Comparison of ENCODE assay signal across 8 mouse cellular contexts in the genomic region with DNA sequence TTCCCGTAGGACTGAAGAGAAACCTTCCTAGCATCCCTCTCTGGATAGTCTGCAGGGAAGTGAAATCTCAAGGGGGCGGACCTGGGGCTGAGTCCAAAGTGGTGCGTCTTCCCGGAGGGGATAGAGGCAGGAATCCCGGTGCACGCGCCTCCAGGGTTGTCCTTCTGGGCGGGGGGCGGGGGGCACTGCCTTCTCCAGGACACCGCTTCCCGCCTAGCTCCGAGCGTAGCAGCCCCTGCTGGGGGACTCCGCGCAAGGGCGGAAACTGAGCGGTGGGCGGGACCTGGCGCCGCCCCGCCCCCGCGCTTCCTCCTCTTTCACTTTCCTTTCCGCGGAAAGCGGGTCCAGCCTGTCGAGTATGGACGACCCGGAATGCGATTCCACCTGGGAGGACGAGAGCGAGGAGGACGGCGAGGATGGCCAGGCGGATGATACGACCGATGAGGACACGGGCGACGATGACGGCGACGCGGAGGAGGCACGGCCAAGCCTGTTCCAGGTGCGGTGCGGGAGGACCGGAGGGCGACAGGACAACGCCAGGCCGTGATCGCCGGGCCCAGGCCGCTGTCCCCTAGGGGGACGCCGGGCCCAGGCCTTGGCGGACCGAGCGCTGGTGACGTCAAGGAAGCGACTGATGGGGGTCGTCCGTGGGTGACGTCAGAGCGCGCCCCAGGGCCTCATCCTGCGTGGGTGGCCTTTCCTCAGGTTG. TPM values are rescaled to one million over a fixed set of nuclear protein-coding genes. Genes with fewer than 3 reads are reported as not detected.
A peak's percentile ranks its signal among the peaks of the same experiment; 100 is the strongest.
DNase-seq lines count a peak whose midpoint lies in the region; ATAC-seq and TF ChIP-seq lines count a peak whose summit lies in the region.

A gene (plus strand): TSS at position 123 of the 709 bp plus-strand sequence.

- no peaks in the 10 kb centered on the region for H3K4me1 ChIP-seq in bone marrow, adult 2 months (ENCODE audit: control insufficient read depth, insufficient read depth, low read length)
- H3K4me1 ChIP-seq in embryonic fibroblast, embryonic 13.5 days (ENCODE audit: control insufficient read depth, insufficient read depth, low read length), result no peaks in the 10 kb centered on the region
- peaks cover 14% of the 10 kb centered on the region for H3K4me1 ChIP-seq in heart, embryonic 10.5 days
- H3K4me1 ChIP-seq in kidney, embryonic 14.5 days (ENCODE audit: control insufficient read depth, insufficient read depth, low read length), result peaks cover 9% of the 10 kb centered on the region
- peaks cover 11% of the 10 kb centered on the region for H3K4me1 ChIP-seq in limb, embryonic 14.5 days (ENCODE audit: control insufficient read depth, insufficient read depth, low read length)
- H3K4me1 ChIP-seq in midbrain, embryonic 16.5 days (ENCODE audit: control insufficient read depth, insufficient read depth, low read length), result peaks cover 26% of the 10 kb centered on the region
- H3K4me1 ChIP-seq in spleen, adult 2 months (ENCODE audit: control insufficient read depth, insufficient read depth, insufficient read length), result peaks cover 7% of the 10 kb centered on the region; the same call in 1 of the 2 replicates

- peak; percentile 89 for DNase-seq in A20 (ENCODE audit: low read depth, low spot score)
- peak; percentile 94 for DNase-seq in heart, embryonic 10.5 days (ENCODE audit: low spot score)
- DNase-seq in limb, embryonic 14.5 days (ENCODE audit: low spot score), result peak; percentile 91
- peak; percentile 65 to 76 for DNase-seq in spleen, adult 2 months (ENCODE audit: low read depth in 1 of 2, low spot score in 2 of 2)

- H3K36me3 ChIP-seq in heart, embryonic 10.5 days, result peaks cover 64% of the 10 kb centered on the region
- H3K36me3 ChIP-seq in kidney, embryonic 14.5 days (ENCODE audit: control insufficient read depth, insufficient read depth, low read length), result peaks cover 59% of the 10 kb centered on the region
- peaks cover 56% of the 10 kb centered on the region for H3K36me3 ChIP-seq in limb, embryonic 14.5 days (ENCODE audit: control insufficient read depth, insufficient read depth, low read length)
- H3K36me3 ChIP-seq in midbrain, embryonic 16.5 days (ENCODE audit: control insufficient read depth, insufficient read depth, low read length), result peaks cover 41% of the 10 kb centered on the region
- peaks cover 42% of the 10 kb centered on the region for H3K36me3 ChIP-seq in spleen, adult 2 months (ENCODE audit: control insufficient read depth, insufficient read depth, low read length)

- no peaks in the 10 kb centered on the region for H3K9me3 ChIP-seq in heart, embryonic 10.5 days
- no peaks in the 10 kb centered on the region for H3K9me3 ChIP-seq in kidney, embryonic 14.5 days (ENCODE audit: control insufficient read depth, low read length)
- H3K9me3 ChIP-seq in limb, embryonic 14.5 days (ENCODE audit: control insufficient read depth, low read length), result no peaks in the 10 kb centered on the region
- H3K9me3 ChIP-seq in midbrain, embryonic 16.5 days (replicated peaks; ENCODE audit: control insufficient read depth, low read length, poor library complexity, severe bottlenecking), result no peaks in the 10 kb centered on the region

- H3K9ac ChIP-seq in kidney, embryonic 14.5 days (ENCODE audit: low read depth, low read length), result peak within 1 kb of the TSS; percentile 91
- peak within 1 kb of the TSS; percentile 90 for H3K9ac ChIP-seq in limb, embryonic 14.5 days (ENCODE audit: low read depth, low read length, severe bottlenecking)
- H3K9ac ChIP-seq in midbrain, embryonic 16.5 days (ENCODE audit: low read depth, low read length), result peak within 1 kb of the TSS; percentile 99

- peak within 1 kb of the TSS; percentile 89 for H3K4me2 ChIP-seq in kidney, embryonic 14.5 days (replicated peaks; ENCODE audit: low read depth, low read length)
- H3K4me2 ChIP-seq in limb, embryonic 14.5 days (replicated peaks; ENCODE audit: low read depth, low read length, severe bottlenecking), result peak within 1 kb of the TSS; percentile 78
- H3K4me2 ChIP-seq in midbrain, embryonic 16.5 days (ENCODE audit: low read length), result peak within 1 kb of the TSS; percentile 84

- no peaks in the 10 kb centered on the region for H3K27me3 ChIP-seq in heart, embryonic 10.5 days (ENCODE audit: insufficient read depth, poor library complexity, severe bottlenecking)
- H3K27me3 ChIP-seq in kidney, embryonic 14.5 days (ENCODE audit: control insufficient read depth, insufficient read depth, low read length), result no peaks in the 10 kb centered on the region
- no peaks in the 10 kb centered on the region for H3K27me3 ChIP-seq in limb, embryonic 14.5 days (ENCODE audit: control insufficient read depth, insufficient read depth, low read length)
- no peaks in the 10 kb centered on the region for H3K27me3 ChIP-seq in midbrain, embryonic 16.5 days (ENCODE audit: control insufficient read depth, insufficient read depth, low read depth, low read length)
- H3K27me3 ChIP-seq in spleen, adult 2 months (ENCODE audit: control insufficient read depth, insufficient read depth, low read length), result no peaks in the 10 kb centered on the region

- peak; percentile 93 for ATAC-seq in kidney, embryonic 14.5 days (ENCODE audit: low FRiP score, low TSS enrichment)
- peak; percentile 94 for ATAC-seq in limb, embryonic 14.5 days (ENCODE audit: low FRiP score, low read depth)
- ATAC-seq in midbrain, embryonic 16.5 days, result peak; percentile 88

- peak; percentile 59; the same call in 1 of the 2 replicates for TF ChIP-seq POLR2A in bone marrow, adult 2 months (IDR thresholded peaks at IDR 0.05; ENCODE audit: borderline replicate concordance, control insufficient read depth, low read depth, low read length)
- peak; percentile 84 for TF ChIP-seq POLR2A in embryonic fibroblast, embryonic 13.5 days (IDR thresholded peaks at IDR 0.05; ENCODE audit: low read depth, low read length)
- TF ChIP-seq POLR2A in limb, embryonic 14.5 days (IDR thresholded peaks at IDR 0.05; ENCODE audit: borderline replicate concordance, extremely low read depth, insufficient read depth, insufficient read length), result peak; percentile 65; the same call in 1 of the 2 replicates
- TF ChIP-seq POLR2A in spleen, adult 2 months (IDR thresholded peaks at IDR 0.05; ENCODE audit: low read depth, low read length), result peak; percentile 71

- H3K27ac ChIP-seq in bone marrow, adult 2 months (ENCODE audit: control insufficient read depth, insufficient read depth, low read depth, low read length, poor library complexity), result peak within 1 kb of the TSS; percentile 91
- peak within 1 kb of the TSS; percentile 76 for H3K27ac ChIP-seq in embryonic fibroblast, embryonic 13.5 days (ENCODE audit: insufficient read depth, low read length)
- H3K27ac ChIP-seq in heart, embryonic 10.5 days, result peak within 1 kb of the TSS; percentile 97
- H3K27ac ChIP-seq in kidney, embryonic 14.5 days (ENCODE audit: low read depth, low read length), result peak within 1 kb of the TSS; percentile 90
- H3K27ac ChIP-seq in limb, embryonic 14.5 days (replicated peaks; ENCODE audit: low read depth, low read length), result peak within 1 kb of the TSS; percentile 87
- H3K27ac ChIP-seq in midbrain, embryonic 16.5 days (ENCODE audit: low read length), result peak within 1 kb of the TSS; percentile 92
- H3K27ac ChIP-seq in spleen, adult 2 months (ENCODE audit: insufficient read depth, low read length), result peak within 1 kb of the TSS; percentile 95

- WGBS in bone marrow, adult 2 months, result under 1% methylated on average over 67 of the region's 67 CpGs
- WGBS in heart, embryonic 10.5 days, result under 1% methylated on average over 67 of the region's 67 CpGs
- under 1% methylated on average over 66 of the region's 67 CpGs for WGBS in kidney, embryonic 14.5 days
- under 1% methylated on average over 40 of the region's 67 CpGs for WGBS in limb, embryonic 14.5 days
- whole genome bisulfite sequencing in midbrain, embryonic 16.5 days, result under 1% methylated on average over 62 of the region's 67 CpGs
- WGBS in spleen, adult 2 months, result under 1% methylated on average over 67 of the region's 67 CpGs

- 0 out of 2 replicates have a peak, but pooled peaks have one; percentile 14 for TF ChIP-seq CTCF in bone marrow, adult 2 months (IDR thresholded peaks at IDR 0.05; ENCODE audit: control insufficient read depth, insufficient read depth, low read length)
- no peak for TF ChIP-seq CTCF in embryonic fibroblast, embryonic 13.5 days (IDR thresholded peaks at IDR 0.05; ENCODE audit: borderline replicate concordance, insufficient read depth, low read length)
- peak; percentile 26; the same call in 1 of the 2 replicates for TF ChIP-seq CTCF in spleen, adult 2 months (IDR thresholded peaks at IDR 0.05; ENCODE audit: extremely low read depth, insufficient read depth, insufficient read length, insufficient replicate concordance)

- peak within 1 kb of the TSS; percentile 99 for H3K4me3 ChIP-seq in bone marrow, adult 2 months (replicated peaks; ENCODE audit: control insufficient read depth, low read depth, low read length)
- H3K4me3 ChIP-seq in embryonic fibroblast, embryonic 13.5 days (ENCODE audit: insufficient read depth, low read length), result peak within 1 kb of the TSS; percentile 67
- H3K4me3 ChIP-seq in heart, embryonic 10.5 days, result peak within 1 kb of the TSS; percentile 95
- peak within 1 kb of the TSS; percentile 94 for H3K4me3 ChIP-seq in kidney, embryonic 14.5 days (ENCODE audit: low read length)
- peak within 1 kb of the TSS; percentile 92 for H3K4me3 ChIP-seq in limb, embryonic 14.5 days (replicated peaks; ENCODE audit: low read length)
- H3K4me3 ChIP-seq in midbrain, embryonic 16.5 days (ENCODE audit: low read depth, low read length), result peak within 1 kb of the TSS; percentile 90
- H3K4me3 ChIP-seq in spleen, adult 2 months (ENCODE audit: extremely low read depth, insufficient read depth, insufficient read length), result peak within 1 kb of the TSS; percentile 99

RNA-seq across cellular contexts. Expression of the gene that starts here (rescaled TPM):
- 28.5 and 40.6 TPM in 2 replicates for polyA plus RNA-seq in bone marrow, adult 2 months (2011; ENCODE audit: insufficient read depth, insufficient read length, low replicate concordance, missing spikeins)
- 78.0 and 78.2 TPM in 2 replicates for polyA plus RNA-seq in embryonic fibroblast, embryonic 13.5 days (2011; ENCODE audit: insufficient read length, low read depth, missing spikeins)
- polyA plus RNA-seq in heart, embryonic 10.5 days (2016; fragmentation: Nextera tagmentation; extraction: Ambion mirVana), result 72.0 and 81.2 TPM in 2 replicates
- 82.4 and 83.1 TPM in 2 replicates for polyA plus RNA-seq in kidney, embryonic 14.5 days (2014; fragmentation: Nextera tagmentation; extraction: Ambion mirVana)
- polyA plus RNA-seq in limb, embryonic 14.5 days (2012; rRNA removed), result 67.5 and 78.6 TPM in 2 replicates
- 71.4 and 84.5 TPM in 2 replicates for polyA plus RNA-seq in limb, embryonic 14.5 days (2014; fragmentation: Nextera tagmentation; extraction: Ambion mirVana)
- 81.2 and 85.8 TPM in 2 replicates for polyA plus RNA-seq in midbrain, embryonic 16.5 days (2015; fragmentation: Nextera tagmentation; extraction: Ambion mirVana)
- polyA plus RNA-seq in spleen, adult 2 months (2012; rRNA removed), result 39.0 and 43.8 TPM in 2 replicates

Comparison
In these comparisons a context has a peak if more than half of its experiments do, and no peak if none do; other contexts are left out.
1. Peak in every context shown above with its lines: DNase-seq, ATAC-seq, H3K4me3 ChIP-seq and H3K27ac ChIP-seq.